Mouse (Mus musculus) left cerebral cortex, adult 8-10 months (tissue): Measurements from ENCODE around the gene Nlrc5. TPM values are rescaled to one million over a fixed set of nuclear protein-coding genes. Genes with fewer than 3 reads are reported as not detected.
"Not testable (repeated sequence)": the region's sequence is repeated elsewhere in the genome, so short reads cannot be mapped to it uniquely, and the experiment has no call there.

ENCODE experiments used
- DNase-seq, 2 experiments: peaks; one replicate each; pipeline ENCODE4 v3.0.0; 2022; ENCODE audit warnings: low spot score in 2 of 2
- total RNA-seq, 4 experiments: library from RNA; stranded (reverse); gene quantifications; 2 replicates each; pipeline ENCODE4 v1.2.4; 2022

Gene Nlrc5
- total RNA-seq, 4 experiments from 2014 or later = 0.81 to 3.7 (median 2.6) TPM

DNA sequence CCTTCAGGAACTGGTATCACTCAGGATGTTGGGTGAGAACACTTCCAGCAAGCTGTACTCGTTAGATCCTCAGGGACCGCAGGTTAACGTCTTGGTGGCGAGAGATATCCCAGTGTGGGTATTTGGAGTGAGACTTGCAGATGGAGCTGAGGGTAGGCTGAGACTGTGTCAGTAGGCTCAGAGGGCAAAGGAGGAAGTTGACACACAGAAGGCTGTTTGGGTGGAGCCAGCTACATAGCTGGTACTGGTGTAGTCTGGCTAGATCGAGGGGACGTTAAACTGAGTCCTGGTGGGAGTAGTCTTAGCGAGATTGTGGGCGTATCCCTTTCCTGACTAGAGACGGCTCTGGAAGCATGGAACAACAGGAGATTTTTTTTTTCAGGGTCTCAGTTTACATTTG, 16.1 kb upstream of the Nlrc5 start:
- no peak for DNase-seq

DNA sequence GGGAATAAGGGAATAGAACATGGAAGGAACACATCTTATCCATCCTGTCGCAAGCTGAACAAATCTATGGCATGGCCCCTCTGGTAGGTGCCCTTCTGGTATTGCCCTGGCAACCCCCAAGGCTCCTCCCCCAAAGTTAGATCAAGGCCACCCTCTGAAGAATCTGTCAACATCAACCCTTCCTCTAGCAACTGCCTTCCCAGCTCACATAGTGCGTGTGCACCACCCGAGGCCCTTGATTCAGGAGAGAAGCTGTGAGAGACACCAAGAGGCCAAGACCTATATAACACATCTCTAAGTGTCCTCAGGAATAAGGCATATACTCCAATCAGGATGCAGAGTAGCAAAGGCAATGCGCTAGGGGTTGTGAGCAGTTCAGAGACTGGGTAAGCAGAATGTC, 11.9 kb upstream of the Nlrc5 start:
- DNase-seq = no peak

DNA sequence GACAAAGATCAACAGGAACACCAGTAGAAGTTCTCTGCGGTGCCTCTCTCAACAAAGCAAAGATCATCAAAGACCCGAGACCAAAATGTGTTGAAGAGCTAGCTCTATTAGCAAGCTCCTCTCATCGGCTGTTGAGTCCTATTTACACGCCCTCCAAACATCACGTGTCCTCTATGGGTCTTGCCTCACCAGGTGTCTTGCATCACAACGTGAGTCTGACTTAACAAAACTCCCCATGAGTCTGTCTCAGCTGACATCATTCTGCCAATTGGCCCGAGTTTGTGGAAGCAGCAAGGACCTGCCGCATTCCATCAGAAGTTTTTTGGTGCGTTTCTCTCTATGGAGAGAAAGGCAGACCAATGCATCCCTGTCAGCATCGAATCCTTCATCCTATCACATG, 6.2 kb upstream of the Nlrc5 start:
- no peak for DNase-seq

DNA sequence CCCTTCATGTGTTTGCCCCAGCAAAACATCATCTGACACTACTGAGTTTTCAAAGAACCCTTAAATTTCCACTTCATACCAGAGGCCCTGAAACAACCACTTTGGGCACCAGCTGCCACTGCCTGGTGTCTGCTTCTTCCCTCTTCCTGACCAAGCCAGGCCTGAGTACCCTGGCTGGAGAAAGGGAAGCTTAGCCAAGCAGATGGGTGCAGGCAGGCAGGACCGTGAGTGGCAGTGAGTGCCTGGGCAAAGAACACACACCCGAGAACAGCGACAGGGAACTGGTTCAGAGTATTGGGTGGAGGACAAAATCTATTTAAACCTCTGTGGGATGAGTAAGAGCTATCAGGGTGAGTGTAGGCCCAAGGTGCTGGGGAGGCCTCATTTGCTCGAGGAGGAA, 5.7 kb upstream of the Nlrc5 start:
- no peak for DNase-seq

DNA sequence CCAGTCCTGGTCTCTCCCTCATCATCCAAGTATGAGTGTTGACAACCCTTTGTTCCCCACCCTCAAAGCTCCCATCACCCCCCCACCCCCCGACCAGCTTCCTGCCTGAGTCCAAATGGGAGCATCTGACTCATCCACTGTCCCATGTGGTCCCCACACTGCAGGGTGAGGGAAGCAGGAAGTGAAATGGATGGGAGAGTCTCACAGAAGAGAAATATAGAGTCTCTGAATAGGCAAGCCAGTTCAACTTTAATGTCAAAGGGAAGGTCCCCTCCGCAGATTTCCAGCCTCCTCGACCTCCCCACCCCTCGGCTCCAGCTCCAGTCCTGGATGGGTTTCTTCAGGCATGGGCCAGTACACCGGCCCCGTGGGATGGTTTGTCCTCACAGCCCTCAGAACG, 4.8 kb upstream of the Nlrc5 start:
- no peak for DNase-seq

DNA sequence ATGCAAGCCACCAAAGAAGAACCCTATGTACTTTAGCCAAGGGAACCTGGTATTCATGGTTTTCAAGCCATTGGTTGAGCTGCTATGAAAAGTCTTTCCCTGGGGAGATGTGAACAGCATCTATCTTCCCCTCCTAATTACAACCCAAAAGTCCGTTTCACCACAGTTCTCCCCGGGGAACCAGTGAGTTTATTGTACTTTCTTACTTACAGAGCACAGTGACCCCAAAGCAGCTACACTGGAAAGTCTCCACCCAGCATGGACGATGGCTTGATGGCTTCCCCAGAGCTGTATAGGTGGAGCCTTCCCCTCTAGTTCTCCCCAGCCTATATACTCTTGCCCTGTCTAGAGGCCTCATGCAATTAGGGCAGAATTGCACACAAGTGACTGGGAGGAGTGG, 1.9 kb upstream of the Nlrc5 start:
- DNase-seq = no peak

DNA sequence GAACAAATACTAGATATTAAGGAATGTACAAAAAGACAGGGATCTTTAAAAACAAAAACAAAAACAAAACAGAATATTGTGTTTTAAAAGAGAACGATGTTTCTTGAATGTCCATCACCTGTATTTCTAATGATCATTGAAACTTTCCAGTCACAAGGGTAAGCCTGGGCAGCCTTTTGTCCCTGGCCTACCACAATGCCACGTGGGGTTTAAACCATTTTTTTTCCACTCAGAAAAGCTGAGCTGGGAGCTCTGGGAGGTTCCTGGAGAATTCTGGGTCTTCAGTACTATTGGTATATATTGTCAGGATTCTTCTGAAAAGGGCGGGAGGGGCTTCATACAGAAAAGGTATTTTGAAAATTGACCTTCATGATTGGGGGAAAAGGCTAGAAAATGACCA, 802 bp downstream of the Nlrc5 start:
- no peak for DNase-seq

DNA sequence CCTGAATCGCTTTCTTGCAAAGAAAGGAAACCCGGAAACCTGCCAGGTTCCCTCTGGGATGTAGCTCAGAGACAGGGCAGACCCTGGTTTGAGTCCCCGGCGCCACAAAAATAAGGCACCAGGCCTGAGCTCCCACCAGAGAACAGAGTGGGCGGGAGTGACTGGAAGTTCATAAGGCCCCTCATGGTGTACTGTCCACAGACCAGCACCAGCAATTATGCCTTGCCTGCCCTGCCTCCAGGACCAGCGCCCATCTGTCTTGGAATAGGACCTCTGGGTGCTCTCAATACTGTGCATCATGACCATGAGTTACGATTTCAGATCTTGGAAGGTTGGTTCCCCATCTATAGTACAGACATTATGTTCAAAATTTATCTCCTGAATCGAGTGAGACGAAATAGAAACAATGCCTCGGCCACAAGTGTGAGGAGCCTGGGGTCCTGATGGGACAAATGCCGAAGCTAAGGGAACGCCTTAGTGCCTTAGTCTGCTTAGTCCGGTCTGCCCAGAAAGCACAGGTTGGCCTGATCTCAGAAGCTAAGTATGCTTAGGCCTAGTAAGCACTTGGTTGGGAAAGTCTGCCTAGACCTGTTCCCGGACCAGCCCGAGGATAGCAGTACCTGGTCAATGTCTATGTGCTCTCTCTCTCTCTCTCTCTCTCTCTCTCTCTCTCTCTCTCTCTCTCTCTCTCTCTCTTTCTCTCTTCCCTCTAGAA, 1.4 kb downstream of the Nlrc5 start:
- no peak for DNase-seq

DNA sequence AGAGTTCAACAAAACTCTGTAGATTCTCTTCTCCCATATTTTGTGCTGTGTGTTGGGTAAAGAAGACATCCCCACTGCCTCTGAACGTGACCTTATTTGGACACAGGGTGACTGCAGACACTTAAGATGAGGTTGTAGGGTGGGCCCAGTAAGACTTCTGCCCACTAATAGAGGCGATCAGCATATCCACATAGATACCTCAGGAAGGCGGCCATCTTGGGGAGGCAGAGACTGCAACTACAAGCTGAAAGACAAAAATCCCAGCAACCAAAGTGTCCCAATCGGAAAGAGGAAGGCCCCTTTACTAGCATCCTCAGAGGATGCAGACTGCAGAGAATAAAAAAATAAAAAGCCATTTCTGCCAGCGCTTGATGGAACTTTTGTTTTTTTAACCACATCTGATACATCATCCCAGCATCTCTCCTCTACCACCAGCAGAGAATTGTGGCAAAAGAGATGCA, 2.0 kb downstream of the Nlrc5 start:
- no peak for DNase-seq

DNA sequence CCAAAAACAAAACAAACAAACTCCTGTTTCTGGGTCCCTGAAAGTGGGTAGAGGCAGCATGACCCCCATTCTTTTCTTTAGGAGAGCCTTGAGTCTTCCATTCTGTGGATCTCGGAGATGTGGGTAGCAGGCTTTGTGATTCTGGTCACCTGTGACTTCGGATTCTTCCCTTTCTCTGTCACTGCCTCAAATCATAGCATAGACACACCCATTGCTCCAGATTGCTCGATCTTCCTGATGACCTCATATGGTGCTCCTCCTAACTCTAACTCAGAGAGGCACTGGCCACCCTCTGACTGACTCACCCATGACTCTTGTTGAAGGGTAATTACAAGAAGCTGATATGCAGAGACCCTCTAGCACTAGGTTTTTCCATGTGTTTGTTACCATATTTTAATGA, 2.7 kb downstream of the Nlrc5 start:
- DNase-seq = no peak

DNA sequence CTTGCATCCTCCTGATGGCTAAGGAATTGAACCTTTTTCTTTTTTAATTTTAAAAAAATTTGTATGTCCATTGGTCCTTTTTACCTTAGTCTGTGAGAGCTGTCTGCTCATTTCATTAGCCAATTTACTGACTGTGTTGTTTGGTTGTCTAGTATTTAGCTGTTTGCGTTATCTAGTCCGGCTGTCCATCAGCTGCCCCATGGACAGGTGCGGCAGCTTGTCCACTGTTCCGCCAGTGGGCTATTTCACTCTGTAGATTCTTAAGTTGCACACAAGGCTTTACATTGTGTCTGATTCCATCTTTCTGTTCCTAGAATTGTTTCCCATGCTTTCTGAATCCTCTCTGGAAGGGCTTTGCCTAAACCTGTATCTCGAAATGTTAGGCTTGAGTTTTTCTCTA, 4.5 kb downstream of the Nlrc5 start:
- DNase-seq = no peak

DNA sequence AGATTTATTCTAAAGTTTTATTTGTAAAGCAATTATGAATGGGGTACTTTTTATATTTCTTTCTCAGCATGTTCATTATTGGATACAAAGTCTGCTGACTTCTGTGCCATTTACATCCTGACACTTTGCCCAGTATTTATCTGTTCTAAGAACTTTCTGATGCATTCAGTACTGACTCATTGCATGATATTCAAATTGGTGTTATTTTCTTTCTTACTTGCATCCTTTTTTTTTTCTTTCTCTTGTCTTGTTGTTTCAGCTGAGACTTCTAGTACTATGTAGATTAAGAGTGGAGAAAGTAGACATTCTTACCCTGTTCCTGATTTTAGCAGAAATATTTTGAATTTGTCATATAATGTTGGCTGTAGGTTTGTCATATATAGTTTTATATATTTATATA, 5.5 kb downstream of the Nlrc5 start:
- DNase-seq = no peak

DNA sequence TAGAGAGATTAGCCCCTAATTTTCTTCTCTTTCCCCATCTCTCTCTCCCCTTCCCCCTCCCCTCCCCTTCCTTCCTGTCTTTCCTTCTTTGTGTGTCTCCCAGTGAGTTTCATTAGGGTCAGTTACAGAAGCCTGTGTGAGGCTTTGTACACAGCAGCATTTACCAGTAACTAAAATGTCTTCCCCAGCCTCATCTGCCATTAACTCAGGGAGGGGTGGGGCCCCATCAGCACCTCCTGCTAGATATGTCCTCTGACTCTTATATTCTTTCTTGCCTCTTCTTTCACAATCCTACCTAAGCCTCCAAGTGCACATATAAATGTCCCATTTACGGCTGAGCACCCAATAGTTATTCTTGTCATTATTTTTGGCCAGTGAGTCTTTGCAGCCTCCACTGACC, 6.2 kb downstream of the Nlrc5 start:
- DNase-seq = no peak

DNA sequence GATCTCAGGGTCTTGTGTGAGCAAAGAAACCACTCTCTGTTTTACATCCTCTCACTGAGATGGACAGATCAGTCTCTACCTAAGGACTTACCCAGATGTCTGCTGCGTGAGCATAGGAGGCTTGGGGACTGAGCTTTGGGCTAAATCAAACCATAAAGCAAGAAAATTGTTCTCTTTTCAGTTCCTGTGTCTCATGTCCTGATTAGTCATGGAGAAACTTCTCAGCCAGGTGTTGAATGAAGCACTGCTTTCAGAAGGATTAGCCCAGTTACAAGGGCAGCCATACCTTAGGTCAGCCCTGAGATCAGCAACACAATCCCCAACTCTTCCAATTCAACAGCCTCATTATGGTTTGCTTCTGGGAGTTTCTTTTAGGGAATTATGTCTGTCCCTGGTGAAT, 7.5 kb downstream of the Nlrc5 start:
- DNase-seq = no peak

DNA sequence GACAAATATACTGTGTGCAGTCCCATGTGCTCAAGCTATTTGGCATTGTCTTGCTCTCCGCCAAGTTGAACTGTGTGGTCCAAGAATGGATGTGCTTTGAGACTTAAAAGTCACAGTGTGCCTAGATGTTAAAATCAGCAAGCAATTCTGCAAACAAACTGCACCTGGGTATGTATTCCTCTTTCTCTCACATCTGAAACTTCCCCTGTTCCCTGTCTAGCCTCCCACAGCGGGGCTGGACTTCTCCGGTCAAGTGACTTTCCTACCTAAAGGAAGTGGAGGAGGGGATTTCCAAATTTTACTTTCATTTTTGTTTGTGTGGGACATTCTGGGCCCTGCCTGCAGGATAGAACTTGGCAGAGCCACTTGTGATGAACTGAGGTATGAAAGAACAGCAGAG, 9.0 kb downstream of the Nlrc5 start:
- no peak for DNase-seq

DNA sequence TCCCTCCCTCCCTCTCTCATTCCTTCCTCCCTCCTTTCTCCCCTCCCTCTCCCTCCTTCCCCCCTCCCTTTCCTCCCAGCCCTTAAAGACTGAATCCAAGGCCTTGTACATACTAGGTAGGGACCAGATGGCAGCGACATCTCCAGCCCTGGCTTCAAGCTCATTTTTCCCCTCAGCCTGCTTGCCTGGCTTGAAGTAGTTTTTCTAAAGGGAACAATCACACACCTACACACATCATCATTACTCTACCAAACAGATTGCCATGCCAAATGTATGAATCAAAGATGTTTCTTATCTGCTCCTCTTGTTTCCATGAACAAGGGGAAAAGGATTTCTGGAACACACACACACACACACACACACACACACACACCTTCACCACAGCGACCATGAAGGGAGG, 10.3 kb downstream of the Nlrc5 start:
- DNase-seq = no peak

DNA sequence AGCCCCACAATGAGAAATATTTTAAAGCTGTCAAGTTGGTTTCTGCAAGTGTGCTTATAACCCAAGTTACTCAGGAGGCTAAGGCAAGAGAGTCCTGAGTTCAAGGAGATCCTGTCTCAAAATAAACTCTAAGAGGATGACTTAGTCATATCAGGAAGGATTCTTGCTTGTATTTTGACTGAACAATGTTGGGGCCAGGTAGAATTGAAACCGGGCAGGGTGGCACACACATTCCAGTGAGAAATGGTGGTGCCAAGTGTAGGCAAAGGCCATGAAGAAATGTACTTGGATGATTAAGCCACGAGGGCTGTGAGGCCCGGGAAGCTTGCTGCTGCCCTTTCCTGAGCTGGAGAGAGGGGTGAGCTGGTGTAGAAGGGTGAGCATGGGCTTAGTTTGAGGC, 13.0 kb downstream of the Nlrc5 start:
- DNase-seq = no peak

DNA sequence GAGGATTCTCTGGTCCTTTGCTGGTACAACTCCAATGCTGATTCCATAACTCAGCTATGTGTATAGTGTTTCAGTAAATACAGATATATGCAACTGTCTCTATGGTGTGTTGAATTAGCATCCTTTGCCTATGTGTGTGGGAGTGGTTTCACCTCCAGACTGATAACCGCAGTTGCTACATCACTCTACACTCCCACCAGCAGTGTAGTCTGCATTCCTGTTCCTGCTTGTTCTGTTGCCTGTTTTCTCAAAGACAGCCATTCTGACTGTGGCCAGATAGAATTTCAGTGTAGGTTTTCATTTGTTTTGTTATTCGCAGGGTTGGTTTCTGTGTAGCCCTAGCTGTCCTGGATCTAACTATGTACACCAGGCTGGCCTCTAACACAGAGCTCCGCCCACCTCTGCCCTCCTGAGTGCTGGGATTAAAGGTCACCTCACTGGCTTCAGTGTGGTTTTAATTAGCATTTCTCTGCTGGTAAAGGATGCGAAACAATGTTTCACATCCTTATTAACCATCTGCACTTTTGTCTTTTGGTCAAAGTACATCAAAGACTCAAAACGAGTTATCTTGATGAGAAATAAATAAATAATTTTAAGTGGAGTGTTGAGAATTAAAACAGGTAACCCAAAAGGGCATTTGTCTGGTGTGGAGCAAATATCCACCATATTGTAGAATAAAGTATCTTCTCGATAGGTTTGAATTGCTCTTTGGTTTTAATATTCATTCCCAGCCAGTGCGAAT, 13.6 kb downstream of the Nlrc5 start:
- no peak for DNase-seq

DNA sequence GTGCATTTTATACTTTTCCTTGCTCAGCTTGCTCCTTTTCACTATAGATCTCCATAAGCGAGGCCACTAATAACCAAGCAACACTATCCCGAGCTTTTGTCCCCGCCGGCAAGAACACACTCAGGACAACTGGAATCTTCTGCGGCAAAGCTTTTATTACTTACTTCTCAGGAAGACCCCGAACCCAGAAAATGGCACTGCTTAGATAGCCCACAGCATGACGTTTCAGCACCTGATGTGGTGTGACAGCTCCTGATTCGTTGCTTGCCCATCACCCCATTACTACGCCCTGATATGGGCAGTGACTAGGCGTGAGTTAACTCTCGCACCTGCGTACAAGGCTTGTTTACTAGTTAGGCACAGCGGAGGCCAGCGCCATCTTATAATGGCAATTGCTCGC, 18.8 kb downstream of the Nlrc5 start:
- not testable (repeated sequence) for DNase-seq

DNA sequence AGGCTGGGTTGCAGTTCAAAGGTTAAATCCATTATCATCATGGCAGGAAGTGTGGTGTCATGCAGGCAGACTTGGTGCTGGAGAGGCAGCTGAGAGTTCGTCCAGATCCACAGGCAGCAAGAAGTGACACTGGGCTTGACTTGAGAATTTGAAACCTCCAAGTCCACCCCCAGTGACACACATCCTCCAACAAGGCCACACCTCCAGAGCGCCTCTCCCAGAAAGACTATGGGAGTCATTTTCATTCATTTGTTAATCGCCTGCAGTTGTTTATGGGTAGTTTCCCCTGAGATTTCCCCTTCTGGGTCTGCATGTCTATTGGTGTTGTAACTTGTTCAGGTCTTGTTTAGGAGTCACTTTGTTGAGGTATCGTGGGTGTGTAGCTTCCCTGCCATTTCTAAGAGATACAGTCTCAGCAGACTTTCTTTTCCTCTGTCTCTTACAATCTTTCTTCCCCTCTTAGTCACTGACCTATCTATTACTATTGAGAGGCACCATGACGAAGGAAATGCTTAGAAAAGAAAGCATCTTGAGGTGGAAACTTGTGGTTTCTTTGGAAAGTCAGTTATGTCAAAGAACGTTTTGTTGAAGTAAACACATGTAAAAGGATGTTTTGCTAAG, 19.8 kb downstream of the Nlrc5 start:
- no peak for DNase-seq

DNA sequence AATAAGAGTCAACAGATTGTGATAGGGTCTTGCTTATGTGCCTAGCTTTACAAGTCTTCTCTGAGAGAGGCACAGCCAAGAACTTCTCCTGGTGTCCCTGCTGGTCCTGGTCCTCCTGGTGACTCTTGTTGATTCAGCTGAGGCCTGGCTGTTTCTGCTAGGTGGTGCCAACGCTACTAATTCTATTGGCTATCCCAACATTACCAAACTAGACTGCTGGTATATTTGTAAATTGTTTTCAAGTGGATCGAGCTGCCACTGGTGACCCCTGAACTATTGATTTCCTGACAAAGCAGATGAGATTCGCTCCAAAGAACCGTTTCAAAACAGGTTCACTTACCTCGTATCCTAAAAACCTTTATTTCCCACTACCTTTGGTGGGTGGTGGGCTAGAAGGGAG, 20.7 kb downstream of the Nlrc5 start:
- DNase-seq = no peak

DNA sequence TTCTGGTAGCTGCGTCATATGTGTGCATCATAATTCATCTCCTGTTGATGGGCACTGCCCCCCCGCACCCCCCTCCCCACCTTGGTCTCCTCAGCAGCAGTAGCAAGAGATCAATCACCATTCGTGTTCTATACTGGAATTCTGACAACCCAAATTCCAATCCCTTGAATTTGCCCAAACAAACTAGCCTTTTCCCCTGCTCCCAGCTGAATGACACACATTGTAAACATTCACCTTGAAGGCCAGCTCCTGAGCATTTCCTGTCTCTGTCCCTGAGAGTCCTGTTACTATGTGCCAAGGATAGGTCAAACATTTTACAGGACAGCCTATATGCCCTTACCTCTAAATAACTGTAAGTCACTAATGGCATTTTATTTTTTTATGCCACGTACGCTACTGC, 21.9 kb downstream of the Nlrc5 start:
- DNase-seq = no peak

DNA sequence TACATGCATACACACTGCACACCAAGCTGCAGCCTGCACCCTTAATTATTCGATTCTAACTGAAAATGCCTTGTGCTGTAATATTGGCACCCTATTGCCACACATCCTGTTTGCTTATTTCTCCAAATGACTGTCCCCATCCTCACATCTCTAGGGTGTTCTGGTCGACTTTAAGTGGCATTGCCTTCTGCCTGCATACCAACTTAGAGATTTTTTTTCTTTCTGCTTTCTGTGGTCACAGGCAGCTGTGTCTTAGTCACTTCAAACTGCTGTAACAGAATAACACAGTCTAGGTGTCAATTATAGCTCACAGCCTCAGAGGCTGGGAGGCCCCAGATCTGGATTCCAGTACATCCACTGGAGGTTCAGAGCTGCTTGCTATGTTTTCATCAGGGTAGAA, 24.4 kb downstream of the Nlrc5 start:
- DNase-seq = no peak
